Mouse (Mus musculus): ENCODE data around the gene Vmn1r16. TPM values are rescaled to one million over a fixed set of nuclear protein-coding genes. Genes with fewer than 3 reads are reported as not detected.

The Vmn1r16 gene
- not detected in 4 replicates for total RNA-seq (2023; ENCODE audit: inconsistent age)

GRCm38 (mm10) chr6:57329394-57329793 is at the start of gene Vmn1r16:
TSS of gene Vmn1r16 (minus strand) at chr6:57329494.

GRCm38 (mm10) chr6:57363627-57364026 is 34.3 kb upstream of the Vmn1r16 start, which contains the start of gene Vmn1r17:
TSS of gene Vmn1r17 (minus strand) at chr6:57363727.

Other genes with a start within 250 kb of the Vmn1r16 start
- not detected in 4 replicates for gene Vmn1r10, start 220.0 kb downstream of the Vmn1r16 start, total RNA-seq (2023; ENCODE audit: inconsistent age)
- gene Vmn1r11, start 196.0 kb downstream of the Vmn1r16 start, total RNA-seq (2023; ENCODE audit: inconsistent age) = not detected in 4 replicates
- 0.06 TPM in 1 of 4 replicates, not detected in the others for gene Vmn1r12, start 172.6 kb downstream of the Vmn1r16 start, total RNA-seq (2023; ENCODE audit: inconsistent age)
- gene Vmn1r13, start 126.2 kb downstream of the Vmn1r16 start, total RNA-seq (2023; ENCODE audit: inconsistent age) = not detected in 4 replicates
- not detected in 4 replicates for gene Vmn1r14, start 97.8 kb downstream of the Vmn1r16 start, total RNA-seq (2023; ENCODE audit: inconsistent age)
- gene Vmn1r15, start 71.5 kb downstream of the Vmn1r16 start, total RNA-seq (2023; ENCODE audit: inconsistent age) = not detected in 4 replicates
- gene Vmn1r17, start 34.2 kb upstream of the Vmn1r16 start, total RNA-seq (2023; ENCODE audit: inconsistent age) = not detected in 4 replicates
- gene Vmn1r18, start 66.3 kb upstream of the Vmn1r16 start, total RNA-seq (2023; ENCODE audit: inconsistent age) = not detected in 4 replicates
- not detected in 4 replicates for gene Vmn1r19, start 74.3 kb upstream of the Vmn1r16 start, total RNA-seq (2023; ENCODE audit: inconsistent age)
- gene Vmn1r20, start 99.4 kb upstream of the Vmn1r16 start, total RNA-seq (2023; ENCODE audit: inconsistent age) = not detected in 4 replicates
- gene Ppm1k, start 206.0 kb upstream of the Vmn1r16 start, total RNA-seq (2023; ENCODE audit: inconsistent age) = 32.3 to 44.4 TPM (median 39.4 TPM) in 4 replicates

Data from B cell, adult (primary cell).